Mouse (Mus musculus) frontal cortex, adult (tissue): ENCODE results near the gene Acot11.
"Not testable (repeated sequence)": the region's sequence is repeated elsewhere in the genome, so short reads cannot be mapped to it uniquely, and the experiment has no call there.

ENCODE experiments used
- ATAC-seq: cut with Nextera tagmentation; 2 replicates; pipeline ENCODE4 v1.9.2; 2017; ENCODE audit warnings: mild to moderate bottlenecking, moderate library complexity, mixed read lengths; ENCODE audit not compliant: low TSS enrichment

Acot11 gene

GRCm38 (mm10) chr4:106778116-106778788 is 26.5 kb downstream of the Acot11 start:
- ATAC-seq: peak; percentile 76

GRCm38 (mm10) chr4:106776998-106777397 is 27.8 kb downstream of the Acot11 start:
- ATAC-seq: peak; percentile 78

DNA sequence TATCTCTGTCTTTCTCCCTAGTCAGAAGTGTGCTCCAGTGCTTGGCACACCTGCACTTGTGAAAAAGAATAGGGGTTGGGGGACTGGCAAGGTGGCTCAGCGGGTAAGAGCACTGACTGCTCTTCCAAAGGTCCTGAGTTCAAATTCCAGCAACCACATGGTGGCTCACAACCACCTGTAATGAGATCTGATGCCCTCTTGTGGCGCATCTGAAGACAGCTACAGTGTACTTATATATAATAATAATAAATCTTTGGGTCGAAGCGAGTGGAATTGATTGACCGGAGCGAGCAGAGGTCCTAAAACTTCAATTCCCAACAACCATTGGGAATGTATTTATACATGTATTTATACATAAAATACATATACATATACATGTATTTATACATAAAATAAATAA is 29.0 kb downstream of the Acot11 start:
- not testable (repeated sequence) for ATAC-seq

DNA sequence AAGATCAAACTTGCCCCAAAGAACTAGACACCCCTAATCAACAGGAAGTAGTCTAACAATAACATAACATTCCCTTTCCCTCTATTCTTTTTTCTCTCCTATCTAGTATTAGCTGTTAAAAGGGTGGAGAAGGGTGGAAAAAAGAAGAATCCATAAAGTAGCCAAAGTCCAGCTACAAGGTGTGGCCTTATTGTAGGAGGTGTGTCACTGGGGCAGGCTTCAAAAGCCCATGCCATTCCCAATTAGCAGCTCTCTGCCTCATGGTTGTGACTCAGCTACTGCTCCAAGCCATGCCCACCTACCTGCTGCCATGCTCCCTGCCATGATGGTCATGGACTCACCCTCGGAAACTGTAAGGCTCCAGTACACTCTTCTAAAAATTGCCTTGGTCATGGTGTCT is 32.2 kb downstream of the Acot11 start:
- no peak for ATAC-seq

- ATAC-seq: no peak
Observed at GRCm38 (mm10) chr4:106769306-106769705, 35.5 kb downstream of the Acot11 start.

DNA sequence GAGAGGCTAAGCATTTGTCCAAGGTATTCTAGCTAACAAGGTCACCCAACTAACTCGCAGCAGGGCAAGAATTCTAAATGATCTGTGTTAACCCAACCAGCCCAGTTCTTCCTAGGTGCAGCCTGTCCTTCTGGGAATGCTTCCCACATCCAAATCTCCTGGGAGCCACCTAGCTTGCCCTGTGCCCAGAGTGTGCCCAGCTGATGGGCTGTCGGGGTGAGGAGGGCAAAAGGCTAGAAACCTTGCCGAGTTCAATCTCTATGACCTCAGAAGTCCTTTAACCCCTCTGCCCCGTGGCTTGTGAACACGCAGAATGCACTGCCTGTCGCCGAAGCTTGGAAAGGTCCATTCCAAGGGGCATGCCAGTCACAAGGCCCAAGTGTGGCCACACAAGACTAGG is 40.6 kb downstream of the Acot11 start:
- ATAC-seq: no peak

DNA sequence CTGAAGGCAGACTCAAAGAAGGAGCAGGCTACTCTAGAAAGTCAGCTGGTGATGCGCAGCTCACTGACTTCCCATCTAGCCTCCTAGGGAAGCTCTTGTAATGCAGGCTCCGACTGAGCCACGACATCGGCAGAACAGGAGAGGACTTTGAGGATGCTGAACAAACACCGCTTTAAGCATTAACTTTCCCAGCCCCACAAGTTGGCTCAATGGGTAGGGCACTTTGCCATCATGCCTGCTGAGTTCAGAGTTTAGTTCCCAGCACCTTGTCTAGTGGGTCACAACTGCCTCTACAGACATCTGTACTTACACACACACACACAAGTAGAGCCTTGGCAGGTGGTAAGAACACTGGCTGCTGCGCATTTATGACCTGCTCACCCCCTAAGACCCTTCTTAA is 53.1 kb downstream of the Acot11 start:
- no peak for ATAC-seq

DNA sequence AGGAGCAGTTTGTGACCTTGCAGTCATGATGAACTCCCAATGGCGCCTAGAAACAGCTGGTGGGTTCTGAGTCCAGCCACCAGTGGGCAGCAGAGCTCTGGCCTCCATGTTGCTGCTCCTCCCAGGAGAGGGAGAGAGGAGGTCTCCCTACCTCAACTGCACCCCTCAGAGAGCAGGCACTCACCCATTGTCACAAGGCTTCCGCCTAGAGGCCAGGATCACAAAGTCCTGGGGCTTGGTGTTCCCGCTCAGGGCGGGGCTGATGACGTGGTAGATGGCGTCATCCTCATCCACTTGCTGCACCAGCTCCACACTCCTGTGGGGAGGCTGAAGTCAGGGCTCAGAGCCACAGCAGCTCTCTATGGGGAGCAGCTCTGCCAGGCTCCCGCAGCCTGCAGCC is 55.1 kb downstream of the Acot11 start:
- ATAC-seq: peak; percentile 96

DNA sequence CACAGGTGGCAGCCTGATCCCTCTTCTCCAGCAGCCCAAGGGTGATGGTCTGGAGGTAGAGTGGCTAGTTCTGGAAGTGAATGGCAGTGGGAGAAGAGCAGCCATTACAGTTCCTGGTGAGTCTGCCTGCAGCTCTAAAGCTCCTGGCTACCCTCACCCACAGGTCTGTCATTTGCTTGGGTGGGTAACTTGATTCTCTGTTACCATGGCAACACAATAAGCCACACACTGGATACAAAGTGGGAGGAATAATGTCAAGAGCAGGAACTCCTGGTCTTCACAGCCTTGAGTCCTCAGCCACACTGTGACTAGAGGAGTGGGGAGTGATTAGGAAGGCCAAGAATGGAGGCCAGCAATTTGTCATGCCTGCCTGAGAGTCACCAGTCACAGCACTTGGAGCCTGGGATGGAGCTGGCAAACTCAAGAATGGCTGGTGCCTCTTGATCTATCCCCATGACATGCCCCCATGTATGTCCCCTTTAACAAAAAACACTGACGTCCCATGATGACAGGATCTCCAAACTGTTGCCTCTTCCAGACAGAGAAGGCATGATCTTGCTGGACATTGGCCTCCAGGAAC is 57.7 kb downstream of the Acot11 start:
- no peak for ATAC-seq

DNA sequence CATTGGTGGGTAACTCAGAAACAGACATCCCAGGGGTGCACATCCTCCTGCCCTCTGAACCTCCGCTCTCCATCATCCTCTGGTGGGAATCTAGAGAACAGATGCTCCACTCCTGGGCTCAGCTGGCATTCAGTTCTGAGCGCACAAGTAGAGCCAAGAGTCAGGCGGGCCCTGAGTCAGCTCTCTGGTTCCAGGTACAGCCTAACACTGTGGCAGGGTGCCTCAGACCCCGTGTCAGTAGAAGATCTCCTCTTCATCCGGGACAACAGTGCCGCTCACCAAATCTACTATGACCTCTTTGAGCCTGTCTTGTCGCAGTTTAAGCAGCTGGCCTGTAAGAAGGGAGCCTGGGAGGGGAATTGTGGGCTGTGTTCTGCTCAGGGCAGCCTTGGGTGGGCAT is 58.9 kb downstream of the Acot11 start:
- ATAC-seq: no peak

GRCm38 (mm10) chr4:106737904-106738303 is 66.9 kb downstream of the Acot11 start:
- ATAC-seq: no peak

- not testable (repeated sequence) for ATAC-seq
Observed at GRCm38 (mm10) chr4:106736884-106737283, 67.9 kb downstream of the Acot11 start.

DNA sequence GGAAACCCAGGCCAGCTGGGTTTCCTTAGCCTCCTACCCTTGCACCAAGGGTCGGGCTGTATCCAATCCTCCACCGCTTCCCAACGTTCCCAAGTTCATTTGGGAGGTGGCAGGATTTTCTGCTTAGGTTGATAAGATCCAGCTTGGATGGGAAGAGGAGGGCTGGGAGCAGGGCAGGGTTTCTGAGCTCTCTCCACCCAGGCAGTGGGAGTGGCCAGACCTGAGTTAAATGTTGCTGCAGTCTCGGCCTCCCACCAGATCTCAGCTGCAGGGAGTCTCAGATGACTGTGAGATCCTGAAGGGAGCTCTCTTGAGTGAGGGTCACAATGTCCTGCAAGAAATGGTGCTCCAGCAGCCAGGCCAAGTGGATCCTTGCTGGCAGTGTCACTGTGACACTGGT is 71.2 kb downstream of the Acot11 start, which contains the start of gene Fam151a:
Gene Fam151a (plus strand): TSS at position 254 of the 400 bp plus-strand sequence.
- no peak for ATAC-seq

- no peak for ATAC-seq
Observed at GRCm38 (mm10) chr4:106730814-106731213, 74.0 kb downstream of the Acot11 start, which contains the start of gene Mroh7. Gene Mroh7 (minus strand): TSS chr4:106730925.

GRCm38 (mm10) chr4:106720631-106721030 is 84.2 kb downstream of the Acot11 start:
- no peak for ATAC-seq

DNA sequence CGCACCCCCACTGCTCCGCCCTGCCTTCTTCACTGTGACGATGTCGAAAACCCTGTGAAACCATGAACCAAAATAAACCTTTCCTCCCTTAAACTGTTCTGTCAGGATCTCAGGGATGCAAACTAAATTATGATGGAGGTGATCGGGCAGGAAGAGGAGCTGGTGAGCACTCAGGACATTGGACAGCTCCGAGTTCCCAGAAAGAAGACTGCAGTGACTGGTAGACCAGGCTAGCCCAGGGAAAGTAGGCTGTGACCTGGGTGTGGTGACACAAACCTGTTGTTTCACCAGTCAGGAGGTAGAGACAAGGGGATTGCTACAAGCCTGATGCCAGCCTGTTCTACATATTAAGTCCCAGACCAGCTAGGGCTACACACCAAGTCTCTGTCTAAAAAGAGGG is 91.2 kb downstream of the Acot11 start:
- ATAC-seq: no peak

DNA sequence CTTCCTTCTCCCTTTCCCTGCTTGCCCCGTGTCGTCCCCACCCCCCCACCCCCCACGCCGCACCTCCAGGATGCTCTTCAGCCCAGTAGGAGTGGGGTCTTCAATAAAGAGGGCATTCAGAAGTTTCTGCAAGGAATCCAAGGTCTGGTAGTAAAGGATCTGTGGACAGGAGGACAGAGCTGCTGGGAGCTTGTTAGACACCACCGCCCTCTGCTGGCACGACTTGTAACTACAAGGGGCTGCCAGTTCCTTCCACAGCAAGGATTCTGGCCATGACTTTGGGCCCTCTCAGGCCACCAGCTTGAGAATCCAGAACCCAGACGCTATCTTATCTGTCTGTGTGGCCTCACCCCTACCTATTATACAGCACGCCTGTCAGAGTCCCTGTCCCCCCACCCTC is 96.4 kb downstream of the Acot11 start:
- peak; percentile 43 for ATAC-seq

DNA sequence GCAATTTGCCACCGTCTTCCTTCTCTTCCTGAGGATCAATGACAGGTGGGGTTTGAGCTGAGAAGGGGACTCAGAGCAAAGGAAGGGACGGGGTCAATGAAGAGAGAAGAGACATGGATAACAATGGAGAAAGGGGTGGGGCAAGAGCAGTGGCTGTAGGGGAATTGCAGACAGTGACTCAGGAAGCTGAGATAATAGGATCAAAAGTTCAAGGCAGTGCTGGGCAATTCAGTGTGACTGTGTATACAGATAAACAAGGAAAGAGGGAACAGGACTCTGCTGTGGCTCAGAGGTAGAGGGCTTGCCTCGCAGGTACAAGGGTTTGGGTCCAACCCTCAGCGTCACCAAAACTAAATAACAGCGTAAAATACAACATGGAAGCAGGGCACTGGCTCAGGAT is 96.8 kb downstream of the Acot11 start:
- no peak for ATAC-seq

DNA sequence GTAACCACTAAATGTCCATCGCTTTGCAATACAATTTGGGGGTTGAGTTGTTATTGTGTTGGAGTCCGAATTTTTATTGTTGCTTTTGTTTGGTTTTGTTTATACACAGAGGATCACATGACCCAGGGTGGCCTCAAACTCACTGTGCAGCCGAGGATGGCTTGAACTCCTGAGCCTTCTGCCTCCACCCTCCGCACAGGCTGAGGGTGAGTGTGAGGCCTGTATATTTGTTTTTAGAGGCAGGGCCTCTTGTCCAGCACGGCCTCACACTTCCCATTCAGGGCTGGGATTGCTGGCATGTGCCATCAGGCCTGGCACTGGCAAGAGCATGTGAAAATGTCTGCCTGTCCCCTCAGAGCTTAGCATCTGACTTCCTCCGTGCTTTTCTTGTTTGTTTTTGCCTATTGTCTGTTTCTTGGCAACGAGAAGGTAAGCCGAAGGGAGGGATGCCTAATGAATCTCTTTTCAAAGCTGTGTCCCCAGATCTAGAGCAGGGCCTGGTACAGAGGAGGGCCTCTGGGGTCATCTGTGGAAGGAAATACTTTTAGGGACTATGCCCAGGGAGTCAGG is 99.6 kb downstream of the Acot11 start:
- no peak for ATAC-seq

GRCm38 (mm10) chr4:106704416-106704815 is 100.4 kb downstream of the Acot11 start:
- peak; percentile 81 for ATAC-seq

- no peak for ATAC-seq
Observed at GRCm38 (mm10) chr4:106703956-106704355, 100.8 kb downstream of the Acot11 start.

GRCm38 (mm10) chr4:106700798-106701197 is 104.0 kb downstream of the Acot11 start:
- peak; percentile 18 for ATAC-seq

GRCm38 (mm10) chr4:106699989-106700388 is 104.8 kb downstream of the Acot11 start:
- peak; percentile 48 for ATAC-seq
